Mouse (Mus musculus): ENCODE data around the gene Mtmr14. TPM values are rescaled to one million over a fixed set of nuclear protein-coding genes. Genes with fewer than 3 reads are reported as not detected.

Mtmr14 gene
- polyA plus RNA-seq, 1 experiment from 2014 or later, result 34.0 TPM

Other genes with a start within 250 kb of the Mtmr14 start
- 51.4 and 55.6 TPM in 2 replicates for gene Thumpd3, start 191.6 kb upstream of the Mtmr14 start, polyA plus RNA-seq (2015; fragmentation: Nextera tagmentation; extraction: Ambion mirVana)
- 45.4 and 46.5 TPM in 2 replicates for gene Setd5, start 160.5 kb upstream of the Mtmr14 start, polyA plus RNA-seq (2015; fragmentation: Nextera tagmentation; extraction: Ambion mirVana)
- gene Lhfpl4, start 42.5 kb upstream of the Mtmr14 start, polyA plus RNA-seq (2015; fragmentation: Nextera tagmentation; extraction: Ambion mirVana), result 68.3 and 69.2 TPM in 2 replicates
- 3.9 and 4.9 TPM in 2 replicates for gene Cpne9, start 44.5 kb downstream of the Mtmr14 start, polyA plus RNA-seq (2015; fragmentation: Nextera tagmentation; extraction: Ambion mirVana)
- gene Brpf1, start 69.3 kb downstream of the Mtmr14 start, polyA plus RNA-seq (2015; fragmentation: Nextera tagmentation; extraction: Ambion mirVana), result 13.3 and 15.0 TPM in 2 replicates
- 6.2 and 7.0 TPM in 2 replicates for gene Ogg1, start 89.1 kb downstream of the Mtmr14 start, polyA plus RNA-seq (2015; fragmentation: Nextera tagmentation; extraction: Ambion mirVana)
- gene Camk1, start 106.1 kb downstream of the Mtmr14 start, polyA plus RNA-seq (2015; fragmentation: Nextera tagmentation; extraction: Ambion mirVana), result 121 and 132 TPM in 2 replicates
- gene Tada3, start 140.0 kb downstream of the Mtmr14 start, polyA plus RNA-seq (2015; fragmentation: Nextera tagmentation; extraction: Ambion mirVana), result 75.5 and 82.2 TPM in 2 replicates
- 442 and 475 TPM in 2 replicates for gene Arpc4, start 140.3 kb downstream of the Mtmr14 start, polyA plus RNA-seq (2015; fragmentation: Nextera tagmentation; extraction: Ambion mirVana)
- 13.2 and 15.8 TPM in 2 replicates for gene Ttll3, start 151.4 kb downstream of the Mtmr14 start, polyA plus RNA-seq (2015; fragmentation: Nextera tagmentation; extraction: Ambion mirVana)
- gene Rpusd3, start 181.5 kb downstream of the Mtmr14 start, polyA plus RNA-seq (2015; fragmentation: Nextera tagmentation; extraction: Ambion mirVana), result 15.5 and 20.3 TPM in 2 replicates
- not detected in 2 replicates for gene Cidec, start 197.9 kb downstream of the Mtmr14 start, polyA plus RNA-seq (2015; fragmentation: Nextera tagmentation; extraction: Ambion mirVana)
- 96.5 and 96.6 TPM in 2 replicates for gene Jagn1, start 204.7 kb downstream of the Mtmr14 start, polyA plus RNA-seq (2015; fragmentation: Nextera tagmentation; extraction: Ambion mirVana)
- 0.16 TPM in 1 of 2 replicates, not detected in the other for gene Il17re, start 220.6 kb downstream of the Mtmr14 start, polyA plus RNA-seq (2015; fragmentation: Nextera tagmentation; extraction: Ambion mirVana)
- gene Il17rc, start 233.6 kb downstream of the Mtmr14 start, polyA plus RNA-seq (2015; fragmentation: Nextera tagmentation; extraction: Ambion mirVana), result 2.7 and 4.3 TPM in 2 replicates
- 77.7 and 80.5 TPM in 2 replicates for gene Creld1, start 245.5 kb downstream of the Mtmr14 start, polyA plus RNA-seq (2015; fragmentation: Nextera tagmentation; extraction: Ambion mirVana)